Mouse (Mus musculus) intestine, embryonic 14.5 days (tissue): Measurements from ENCODE around the gene Megf6. TPM values are rescaled to one million over a fixed set of nuclear protein-coding genes. Genes with fewer than 3 reads are reported as not detected.

Experiments used
- ATAC-seq: fragments of 200-750 bp; cut with Nextera tagmentation; replicated peaks from 2 replicates; pipeline ENCODE4 v1.8.0; 2017; ENCODE audit warnings: low read depth, moderate number of reproducible peaks, moderate TSS enrichment, moderate library complexity; ENCODE audit not compliant: low FRiP score, low TSS enrichment
- DNase-seq: peaks from one replicate; pipeline ENCODE4 v3.0.0-alpha.2; 2018; ENCODE audit warnings: low spot score
- H3K27ac ChIP-seq: fragments of 300-500 bp; sonication (generic); 2 replicates; pipeline ENCODE4 v1.5.1; 2014; ENCODE audit warnings: low read depth, mild to moderate bottlenecking, control low read depth
- H3K27me3 ChIP-seq: fragments of 300-500 bp; sonication (generic); replicated peaks from 2 replicates; pipeline ENCODE4 v1.6.1; 2014; ENCODE audit warnings: low read length, control low read depth; ENCODE audit not compliant: control insufficient read depth, insufficient read depth
- H3K36me3 ChIP-seq: fragments of 300-500 bp; sonication (generic); 2 replicates; pipeline ENCODE4 v1.6.1; 2014; ENCODE audit warnings: low read length, control low read depth; ENCODE audit not compliant: control insufficient read depth, insufficient read depth
- H3K4me1 ChIP-seq: fragments of 300-500 bp; sonication (generic); replicated peaks from 2 replicates; pipeline ENCODE4 v1.6.1; 2014; ENCODE audit warnings: low read length, control low read depth, mixed read lengths; ENCODE audit not compliant: control insufficient read depth, insufficient read depth
- H3K4me2 ChIP-seq: fragments of 300-500 bp; sonication (generic); 2 replicates; pipeline ENCODE4 v1.6.1; 2014; ENCODE audit warnings: low read length
- H3K4me3 ChIP-seq: fragments of 300-500 bp; sonication (generic); 2 replicates; pipeline ENCODE4 v1.5.1; 2014; ENCODE audit warnings: low read depth, low read length, control low read depth, mixed read lengths
- H3K9ac ChIP-seq: fragments of 300-500 bp; sonication (generic); 2 replicates; pipeline ENCODE4 v1.6.1; 2014; ENCODE audit warnings: mild to moderate bottlenecking, low read length
- H3K9me3 ChIP-seq: fragments of 300-500 bp; sonication (generic); 2 replicates; pipeline ENCODE4 v1.6.1; 2016; ENCODE audit warnings: low read length, control low read depth; ENCODE audit not compliant: control insufficient read depth
- WGBS: fragments of 180-500 bp; shearing (Covaris S2); extraction: QIAGEN DNeasy Blood & Tissue Kit; methylation state at CpG from one replicate; pipeline ENCODE4 v1.1.7; 2014; 5-methylcytosine and 5-hydroxymethylcytosine counted together
- polyA plus RNA-seq: library from polyadenylated mRNA; unstranded; fragments of >200 nt; fragmentation: Nextera tagmentation; extraction: Ambion mirVana; gene quantifications from 2 replicates; pipeline ENCODE4 v1.2.1, GENCODE M21; 2014

Megf6 gene
- polyA plus RNA-seq, 1 experiment from 2014 or later, result 17.1 TPM

- WGBS, result 73% methylated on average over 6 of the region's 6 CpGs
- no peak for ATAC-seq
- Histone ChIP-seq H3K27me3 (no peaks in the 10 kb centered on the region), H3K4me1 (no peaks in the 10 kb centered on the region), H3K9me3 (peaks cover 4% of the 10 kb centered on the region; the same call in 1 of the 2 replicates), H3K4me2 (no peak overlapping the region), H3K9ac (no peak overlapping the region), H3K27ac (no peak overlapping the region), H3K4me3 (no peak overlapping the region), H3K36me3 (no peaks in the 10 kb centered on the region; the same call in 1 of the 2 replicates)
- no peak for DNase-seq
Observed at GRCm38 (mm10) chr4:154267511-154267910, 97.0 kb downstream of the Megf6 start.

DNA sequence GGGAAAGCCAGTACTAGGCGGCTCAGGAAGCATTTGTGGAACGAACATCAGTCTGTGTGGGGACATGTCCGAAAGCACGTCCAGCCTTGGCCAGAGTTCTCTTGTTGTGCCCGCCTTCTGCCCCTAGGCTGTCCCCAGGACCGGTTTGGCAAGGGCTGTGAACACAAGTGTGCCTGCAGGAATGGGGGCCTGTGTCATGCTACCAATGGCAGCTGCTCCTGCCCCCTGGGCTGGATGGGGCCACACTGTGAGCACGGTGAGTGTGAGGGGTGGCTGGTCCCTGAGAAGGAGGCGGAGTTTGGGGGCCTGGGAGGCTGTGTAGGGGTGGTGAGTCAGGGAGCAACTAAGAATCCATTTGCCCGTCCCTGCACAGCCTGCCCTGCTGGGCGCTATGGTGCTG is 99.0 kb downstream of the Megf6 start:
- WGBS, result 53% methylated on average over 10 of the region's 10 CpGs
- peak; percentile 42 for ATAC-seq
- no peak overlapping the region for H3K9ac ChIP-seq
- H3K4me3 ChIP-seq, result no peak overlapping the region
- H3K4me2 ChIP-seq, result no peak overlapping the region
- no peak for DNase-seq
- no peak overlapping the region for H3K27ac ChIP-seq
- no peaks in the 10 kb centered on the region for H3K27me3 ChIP-seq
- no peaks in the 10 kb centered on the region for H3K36me3 ChIP-seq
- H3K9me3 ChIP-seq, result no peaks in the 10 kb centered on the region
- no peaks in the 10 kb centered on the region for H3K4me1 ChIP-seq

- Histone ChIP-seq H3K36me3 (peaks cover 8% of the 10 kb centered on the region), H3K27ac (no peak overlapping the region), H3K27me3 (no peaks in the 10 kb centered on the region), H3K9ac (no peak overlapping the region), H3K4me3 (no peak overlapping the region), H3K4me1 (no peaks in the 10 kb centered on the region), H3K4me2 (no peak overlapping the region), H3K9me3 (no peaks in the 10 kb centered on the region)
- ATAC-seq (no peak; the same call in 1 of the 2 replicates), DNase-seq (peak; percentile 72)
- 48% methylated on average over 3 of the region's 3 CpGs for WGBS
Observed at GRCm38 (mm10) chr4:154273000-154273399, 102.5 kb downstream of the Megf6 start.

DNA sequence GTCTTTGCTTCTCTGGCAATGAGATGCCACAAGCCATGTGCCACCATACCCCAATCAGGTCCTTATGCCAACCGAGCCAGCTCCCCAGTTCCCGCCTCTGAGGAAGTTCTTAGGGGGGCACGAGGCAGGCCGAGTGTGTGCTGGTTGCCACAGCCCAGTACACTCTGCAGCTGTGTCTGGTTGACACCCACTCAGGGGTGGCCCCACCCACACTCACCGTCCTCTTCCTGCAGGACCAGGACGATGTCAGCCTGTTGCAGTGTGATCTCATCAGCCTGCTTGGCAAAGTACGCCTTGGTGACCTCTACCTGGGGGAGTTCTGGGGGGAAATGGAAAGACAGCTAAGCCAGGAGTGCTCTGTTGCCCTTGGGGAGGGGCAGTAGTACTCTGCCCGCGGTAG is 109.0 kb downstream of the Megf6 start:
- H3K4me2 ChIP-seq, result no peak overlapping the region
- 60% methylated on average over 9 of the region's 9 CpGs for WGBS
- ATAC-seq, result no peak
- H3K36me3 ChIP-seq, result peaks cover 12% of the 10 kb centered on the region
- H3K27ac ChIP-seq, result no peak overlapping the region
- H3K9me3 ChIP-seq, result no peaks in the 10 kb centered on the region
- no peaks in the 10 kb centered on the region for H3K4me1 ChIP-seq
- H3K9ac ChIP-seq, result no peak overlapping the region
- no peak for DNase-seq
- no peak overlapping the region for H3K4me3 ChIP-seq
- no peaks in the 10 kb centered on the region for H3K27me3 ChIP-seq

DNA sequence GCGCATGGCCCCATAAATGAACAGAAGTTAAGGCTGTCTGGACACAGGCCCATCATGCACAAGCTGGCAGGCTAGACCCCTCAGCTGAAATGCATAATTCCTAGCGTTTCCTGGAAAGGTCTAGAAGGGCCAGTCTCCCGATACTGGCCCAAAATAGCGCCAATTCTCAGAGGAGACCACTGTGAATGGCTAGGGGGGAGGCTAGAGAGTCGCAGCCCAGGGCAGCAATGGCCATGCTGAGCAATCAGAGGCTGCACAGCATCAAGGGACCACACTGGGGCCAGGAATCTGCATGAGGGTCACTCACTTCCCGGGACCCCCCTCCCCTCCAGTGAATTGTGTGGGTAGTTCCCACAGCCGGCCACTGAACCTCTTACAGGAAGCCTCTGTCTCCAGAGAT is 113.1 kb downstream of the Megf6 start:
- no peak overlapping the region for H3K9ac ChIP-seq
- H3K36me3 ChIP-seq, result peaks cover 4% of the 10 kb centered on the region; the same call in 1 of the 2 replicates
- no peaks in the 10 kb centered on the region for H3K4me1 ChIP-seq
- no peak overlapping the region for H3K4me2 ChIP-seq
- H3K9me3 ChIP-seq, result no peaks in the 10 kb centered on the region
- DNase-seq (no peak), ATAC-seq (no peak)
- H3K27me3 ChIP-seq, result no peaks in the 10 kb centered on the region
- no peak overlapping the region for H3K4me3 ChIP-seq
- WGBS, result 76% methylated on average over 7 of the region's 7 CpGs
- H3K27ac ChIP-seq, result no peak overlapping the region

- Histone ChIP-seq H3K36me3 (no peaks in the 10 kb centered on the region), H3K4me3 (no peak overlapping the region), H3K9me3 (no peaks in the 10 kb centered on the region), H3K4me1 (peaks cover 17% of the 10 kb centered on the region), H3K9ac (no peak overlapping the region), H3K27ac (peak overlapping the region; percentile 59), H3K27me3 (no peaks in the 10 kb centered on the region), H3K4me2 (0 out of 2 replicates have a peak overlapping the region, but pooled peaks have one; percentile 4)
- ATAC-seq (0 out of 2 replicates have a peak, but pooled peaks have one; percentile 23), DNase-seq (no peak)
- whole genome bisulfite sequencing, result 37% methylated on average over 4 of the region's 4 CpGs
Observed at GRCm38 (mm10) chr4:154293735-154294201, 123.2 kb downstream of the Megf6 start.

DNA sequence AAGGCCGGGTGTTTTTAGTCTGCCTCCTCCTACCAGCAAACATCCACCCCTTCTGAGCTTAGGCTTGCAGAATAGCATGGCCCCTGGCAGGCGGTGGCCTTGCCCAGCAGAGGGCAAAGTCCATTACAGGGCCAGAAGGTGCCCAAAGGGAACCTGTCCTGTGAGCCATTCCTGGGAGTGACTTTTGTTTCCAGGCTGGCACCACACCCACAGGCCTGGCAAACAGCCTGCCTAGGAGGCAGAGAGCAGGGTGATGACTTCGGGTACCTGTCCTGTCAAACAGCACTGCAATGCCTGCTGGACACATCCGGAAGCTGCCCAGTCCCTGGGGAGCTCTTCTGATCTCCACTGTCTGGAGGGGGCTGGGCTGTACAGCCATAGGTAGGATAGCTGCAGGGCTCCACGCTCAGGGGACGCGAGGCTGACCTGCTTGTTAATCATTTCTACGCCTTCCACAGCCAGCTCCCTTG is 123.8 kb downstream of the Megf6 start:
- peak; percentile 56 for ATAC-seq
- H3K27me3 ChIP-seq, result peaks cover 3% of the 10 kb centered on the region; the same call in 1 of the 2 replicates
- H3K9ac ChIP-seq, result no peak overlapping the region
- no peak for DNase-seq
- peak overlapping the region; percentile 20; the same call in 1 of the 2 replicates for H3K4me2 ChIP-seq
- no peaks in the 10 kb centered on the region for H3K9me3 ChIP-seq
- H3K4me1 ChIP-seq, result peaks cover 17% of the 10 kb centered on the region
- peak overlapping the region; percentile 59 for H3K27ac ChIP-seq
- 13% methylated on average over 8 of the region's 8 CpGs for WGBS
- no peak overlapping the region for H3K4me3 ChIP-seq
- no peaks in the 10 kb centered on the region for H3K36me3 ChIP-seq

DNA sequence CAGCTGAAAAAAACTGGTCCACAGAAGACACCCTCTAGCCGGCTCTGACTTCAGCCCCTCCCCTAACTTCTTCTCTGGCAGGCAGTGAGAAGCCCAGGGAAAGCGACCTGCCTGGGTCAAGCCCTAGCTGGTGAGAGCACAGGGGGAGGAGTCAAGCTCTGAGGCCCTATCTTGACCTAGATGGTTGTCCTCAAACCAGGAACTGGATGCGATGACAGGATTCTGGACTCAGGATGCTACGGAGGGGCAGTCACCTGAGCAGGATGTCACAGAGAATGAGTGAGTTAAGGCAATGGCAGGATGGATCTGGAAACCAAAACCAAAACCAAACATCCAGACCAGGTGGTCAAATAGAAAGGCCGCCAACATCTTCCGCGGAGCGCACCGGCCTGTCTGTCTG is 127.2 kb downstream of the Megf6 start:
- H3K9ac ChIP-seq, result no peak overlapping the region
- no peak overlapping the region for H3K4me3 ChIP-seq
- peaks cover 25% of the 10 kb centered on the region for H3K27me3 ChIP-seq
- H3K9me3 ChIP-seq, result no peaks in the 10 kb centered on the region
- H3K4me2 ChIP-seq, result no peak overlapping the region; the same call in 1 of the 2 replicates
- no peak overlapping the region for H3K27ac ChIP-seq
- no peaks in the 10 kb centered on the region for H3K36me3 ChIP-seq
- WGBS, result 32% methylated on average over 9 of the region's 9 CpGs
- DNase-seq (peak; percentile 69), ATAC-seq (peak; percentile 22)
- H3K4me1 ChIP-seq, result peaks cover 23% of the 10 kb centered on the region
